Mouse (Mus musculus): ENCODE results near the gene Lamb3.
A peak's percentile ranks its signal among the peaks of the same experiment; 100 is the strongest.
"Not testable (repeated sequence)": the region's sequence is repeated elsewhere in the genome, so short reads cannot be mapped to it uniquely, and the experiment has no call there.

Gene Lamb3

DNA sequence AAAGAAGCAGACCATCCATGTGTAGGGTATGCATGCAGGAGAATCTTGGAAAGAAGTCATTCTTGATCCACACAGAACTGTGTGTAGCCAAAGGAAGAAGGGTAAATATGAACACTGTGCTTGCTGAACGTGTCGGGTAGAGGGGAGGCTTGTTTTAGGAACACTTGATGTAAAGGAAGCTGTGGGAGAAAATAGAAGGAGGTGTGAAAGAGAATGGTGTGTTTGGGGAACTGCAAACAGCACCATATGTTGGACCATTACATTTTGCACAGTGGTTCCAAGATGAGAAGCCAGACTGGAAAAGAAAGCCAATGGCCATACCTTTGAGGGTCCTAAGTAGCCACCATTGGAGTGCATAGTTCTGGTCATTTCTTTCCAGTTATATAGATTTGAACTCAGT lies 42.5 kb downstream of the Lamb3 start:
- no peak for DNase-seq (ENCODE audit: extremely low spot score)

GRCm38 (mm10) chr1:193251386-193251785 lies 43.9 kb downstream of the Lamb3 start:
- no peak for DNase-seq (ENCODE audit: extremely low spot score)

DNA sequence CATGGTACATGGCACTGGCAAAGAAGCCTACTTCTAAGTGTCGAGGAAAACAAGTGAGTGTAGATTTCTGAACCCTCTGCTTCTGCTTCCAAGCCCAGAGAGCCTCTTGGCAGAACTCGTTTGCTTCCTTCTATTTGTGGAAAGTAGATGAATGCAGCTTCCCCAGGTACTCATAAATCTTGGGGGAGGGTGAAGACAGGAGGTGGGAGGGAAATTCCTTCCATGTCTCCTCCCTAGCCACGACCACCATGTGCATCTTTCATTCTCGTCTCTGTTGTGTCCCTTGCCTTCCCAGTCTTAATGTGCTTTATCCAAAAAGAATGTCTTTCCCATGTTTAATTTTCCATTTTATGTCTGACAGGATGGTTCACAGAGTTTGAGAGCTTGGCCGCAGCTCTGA lies 45.1 kb downstream of the Lamb3 start:
- DNase-seq (ENCODE audit: extremely low spot score) = no peak

DNA sequence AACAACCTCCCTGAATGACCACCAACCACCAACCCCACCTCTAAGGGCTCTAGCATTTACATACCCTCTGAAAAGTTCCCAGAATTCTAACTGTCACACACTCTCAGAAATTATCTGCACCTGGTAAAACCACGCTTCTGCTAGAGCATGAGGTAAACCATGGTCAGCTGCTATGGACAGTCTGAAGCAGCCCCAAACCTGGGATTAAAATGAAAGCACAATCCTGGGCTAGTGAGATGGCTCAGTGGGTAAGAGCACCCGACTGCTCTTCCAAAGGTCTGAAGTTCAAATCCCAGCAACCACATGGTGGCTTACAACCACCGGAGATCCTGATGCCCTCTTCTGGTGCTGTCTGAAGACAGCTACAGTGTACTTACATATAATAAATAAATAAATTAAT lies 46.4 kb downstream of the Lamb3 start:
- not testable (repeated sequence) for DNase-seq (ENCODE audit: extremely low spot score)

DNA sequence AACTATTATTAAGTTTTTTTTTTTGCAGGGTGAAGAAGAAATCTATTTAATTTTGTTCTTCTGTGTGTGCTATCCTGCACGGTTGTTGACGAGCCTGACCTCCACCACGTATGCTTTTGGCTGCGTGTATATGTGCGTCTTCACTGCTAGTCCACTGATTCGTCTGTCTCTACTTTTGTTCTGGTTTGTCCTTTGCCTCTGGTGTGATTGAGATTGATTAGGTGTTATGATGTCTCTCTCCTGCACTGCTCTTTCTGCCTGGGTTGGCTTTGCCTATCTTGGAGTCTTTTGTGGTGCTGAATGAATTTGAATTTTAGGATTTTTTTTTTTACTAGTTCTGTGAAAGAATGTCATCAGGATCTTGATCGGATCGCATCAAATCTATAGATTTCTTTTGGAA lies 47.5 kb downstream of the Lamb3 start:
- DNase-seq (ENCODE audit: extremely low spot score) = no peak

DNA sequence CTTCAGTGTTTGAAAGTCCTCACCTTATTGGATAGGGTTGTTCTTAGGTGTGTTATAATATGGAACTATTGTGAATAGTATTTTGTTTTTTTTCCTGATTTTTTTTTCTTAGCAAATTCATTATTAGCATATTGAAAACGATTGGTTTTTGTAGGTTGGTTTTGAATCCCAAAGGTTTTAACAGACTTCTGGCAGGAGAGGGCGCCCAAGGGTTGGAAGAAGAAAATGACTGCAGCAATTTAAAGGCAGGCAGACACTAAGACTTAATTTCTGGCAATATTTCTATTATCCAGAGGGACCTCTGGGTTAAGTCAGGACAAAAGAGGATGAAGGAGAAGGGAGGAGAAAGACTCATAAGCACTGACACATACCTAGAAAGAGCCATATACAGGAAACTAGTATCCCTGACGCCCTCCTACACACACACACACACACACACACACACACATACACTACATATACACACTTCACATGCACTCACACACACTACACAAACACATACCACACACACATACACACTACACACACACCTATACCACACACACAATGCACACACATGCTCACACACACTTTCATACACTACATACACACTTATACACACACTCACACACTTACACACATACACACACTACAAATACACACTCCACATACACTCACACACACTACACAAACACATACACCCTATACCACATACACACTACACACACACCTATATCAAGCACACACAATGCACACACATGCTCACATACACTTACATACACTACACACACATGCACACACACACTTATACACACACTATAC lies 48.2 kb downstream of the Lamb3 start:
- peak; percentile 52 for DNase-seq (ENCODE audit: extremely low spot score)

DNA sequence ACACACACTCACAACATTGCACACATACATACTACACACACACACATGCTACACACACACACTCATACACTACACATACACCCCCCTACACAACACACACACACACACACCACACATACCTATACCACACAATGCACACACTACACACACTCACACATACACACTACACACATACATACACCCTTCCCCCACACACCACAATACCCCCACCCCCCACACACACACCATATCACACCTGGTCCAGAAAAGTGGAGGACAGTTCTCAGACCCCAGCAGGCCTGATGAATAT lies 48.7 kb downstream of the Lamb3 start:
- no peak for DNase-seq (ENCODE audit: extremely low spot score)

- no peak for DNase-seq (ENCODE audit: extremely low spot score)
Observed at GRCm38 (mm10) chr1:193256621-193257098, 49.2 kb downstream of the Lamb3 start.

GRCm38 (mm10) chr1:193259559-193259958 lies 52.1 kb downstream of the Lamb3 start:
- DNase-seq (ENCODE audit: extremely low spot score) = no peak

GRCm38 (mm10) chr1:193261897-193262548 lies 54.5 kb downstream of the Lamb3 start:
- no peak for DNase-seq (ENCODE audit: extremely low spot score)

DNA sequence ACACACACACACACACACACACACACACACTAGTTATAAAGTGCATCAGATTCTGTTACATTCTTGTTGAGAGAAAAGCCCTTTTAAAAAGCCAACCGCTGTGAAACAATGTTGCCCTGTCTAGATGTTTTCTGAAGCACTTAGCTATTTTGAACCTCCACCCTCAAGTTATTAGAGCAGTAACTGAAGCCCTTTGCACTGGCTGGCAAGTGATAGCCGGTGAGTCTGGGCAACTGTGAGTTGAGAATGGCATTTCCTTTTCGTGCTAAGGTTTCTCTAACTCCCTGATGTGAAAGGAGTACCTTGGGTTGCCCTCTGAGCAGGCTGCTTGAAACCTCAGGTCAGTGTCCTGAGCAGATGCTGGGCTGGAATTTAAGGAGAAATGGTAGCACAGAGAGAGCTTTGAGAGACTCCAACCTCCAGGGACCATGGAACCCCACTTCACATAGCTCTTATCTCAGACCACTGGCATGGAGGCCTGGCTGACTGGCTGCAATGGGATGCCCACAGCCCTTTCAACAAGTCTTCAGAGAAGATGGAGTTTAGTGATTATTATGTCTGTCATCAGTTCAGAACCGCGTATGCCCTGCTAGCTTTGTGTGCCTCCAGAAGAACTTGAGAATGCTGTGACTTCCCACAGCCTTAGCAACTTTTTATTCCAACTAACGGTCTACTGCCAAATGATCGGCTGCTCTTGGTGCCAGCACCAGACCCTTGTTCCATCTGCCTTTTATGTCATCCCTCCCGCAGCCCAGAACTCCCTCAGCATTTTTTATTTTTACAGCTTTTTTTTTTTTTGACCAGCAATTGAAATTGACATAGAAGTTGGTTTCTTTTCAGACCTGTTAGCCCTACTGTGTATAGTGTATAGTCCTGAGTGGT lies 55.8 kb downstream of the Lamb3 start:
- DNase-seq (ENCODE audit: extremely low spot score) = no peak

- DNase-seq (ENCODE audit: extremely low spot score) = no peak
Observed at GRCm38 (mm10) chr1:193263955-193264598, 56.6 kb downstream of the Lamb3 start, which contains the start of gene Hsd11b1. Hsd11b1 (minus strand) TSS chr1:193264075.

DNA sequence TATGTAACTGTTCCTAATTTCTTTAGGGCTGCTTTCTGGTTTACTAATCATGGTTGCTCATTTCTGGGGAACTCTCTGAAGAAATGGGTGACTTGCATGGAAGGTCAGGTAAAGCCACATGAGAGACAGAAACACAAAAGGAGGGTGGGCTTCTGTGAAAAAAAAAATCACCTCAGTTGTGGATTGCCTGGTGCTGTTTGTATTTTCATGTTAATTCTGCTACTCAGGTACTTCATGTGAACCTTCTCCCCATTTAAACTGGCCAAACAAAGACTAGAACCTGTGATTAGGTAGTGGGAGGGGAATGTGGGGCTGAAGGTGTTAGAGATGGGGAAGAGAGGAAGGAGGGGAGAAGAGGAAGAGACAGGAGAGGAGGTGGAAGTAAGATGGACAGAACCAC lies 58.2 kb downstream of the Lamb3 start:
- DNase-seq (ENCODE audit: extremely low spot score) = no peak

GRCm38 (mm10) chr1:193270965-193271763 lies 63.7 kb downstream of the Lamb3 start:
- DNase-seq (ENCODE audit: extremely low spot score) = no peak

DNA sequence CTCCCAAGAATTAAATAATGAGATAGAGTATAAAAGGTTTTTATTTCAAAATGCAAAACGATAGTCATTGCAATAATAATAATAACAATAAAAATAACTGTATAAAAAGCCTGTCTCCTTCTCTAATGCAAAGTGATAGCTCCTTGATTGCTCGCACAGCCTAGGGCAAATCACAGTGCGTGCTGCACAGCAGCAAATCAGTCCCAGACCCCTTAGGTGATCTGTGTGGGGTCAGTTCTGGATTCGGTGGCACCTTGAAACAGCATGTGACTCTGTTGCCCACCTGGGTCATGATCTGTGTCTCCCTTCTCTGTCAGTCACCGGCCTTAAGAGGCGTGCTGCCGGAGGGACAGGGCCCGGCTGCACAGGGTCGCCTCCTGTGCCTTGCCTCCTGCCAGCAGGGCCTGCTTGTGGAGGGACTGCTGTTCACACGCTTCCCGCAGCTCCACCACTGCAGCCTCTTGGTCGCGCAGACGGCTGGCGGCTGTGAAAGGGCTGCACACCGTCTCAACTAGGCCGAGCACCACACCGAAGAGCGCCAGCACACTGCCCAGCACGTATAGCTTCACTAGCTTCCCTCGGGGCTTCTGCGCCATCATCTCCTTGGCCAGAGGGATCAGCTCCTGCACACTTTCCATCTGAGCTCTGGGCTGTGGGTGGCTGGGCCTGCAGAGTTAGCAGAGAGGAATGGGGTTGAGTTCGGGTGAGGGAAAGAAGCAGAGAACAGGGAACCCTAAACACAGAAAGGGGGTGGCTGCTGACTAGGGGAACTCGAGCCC lies 64.8 kb downstream of the Lamb3 start:
- DNase-seq (ENCODE audit: extremely low spot score) = peak; percentile 66

DNA sequence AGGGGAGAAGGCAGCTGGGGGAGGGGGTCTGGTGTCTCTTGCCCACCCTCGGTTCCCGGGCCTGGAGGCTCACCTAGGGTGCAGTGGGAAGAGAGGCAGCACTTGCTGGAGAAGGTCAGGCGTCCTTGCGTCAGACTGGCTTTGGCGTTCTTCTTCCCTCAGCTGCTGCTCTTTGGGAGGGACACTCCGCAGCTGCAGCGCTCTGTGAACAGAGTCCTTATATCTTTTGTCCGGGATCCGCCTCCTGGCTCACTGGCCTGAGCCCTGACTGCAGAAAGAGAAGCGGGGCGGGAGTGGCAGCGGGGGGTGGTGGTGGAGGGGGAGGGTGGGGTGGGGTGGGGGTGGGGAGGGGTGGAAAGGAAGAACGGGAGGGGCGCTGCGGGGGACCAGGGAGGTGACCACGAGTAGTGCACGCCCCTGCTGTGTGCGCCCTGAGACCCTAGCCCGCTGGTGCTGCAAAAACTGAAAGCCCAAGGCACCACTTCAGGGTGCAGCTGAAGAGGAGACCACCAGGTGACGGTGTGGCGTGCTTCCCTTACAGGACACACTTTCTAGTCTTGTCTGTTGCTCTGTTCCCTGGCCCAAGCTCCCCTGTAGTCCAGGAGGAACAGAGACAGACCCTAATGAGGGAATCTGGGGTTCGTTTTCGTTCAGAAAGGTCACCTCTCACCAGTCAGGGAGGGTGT lies 65.6 kb downstream of the Lamb3 start, which contains the start of gene G0s2:
Gene G0s2 (minus strand): TSS at position 302 of the 686 bp plus-strand sequence.
- DNase-seq (ENCODE audit: extremely low spot score) = peak; percentile 70

DNA sequence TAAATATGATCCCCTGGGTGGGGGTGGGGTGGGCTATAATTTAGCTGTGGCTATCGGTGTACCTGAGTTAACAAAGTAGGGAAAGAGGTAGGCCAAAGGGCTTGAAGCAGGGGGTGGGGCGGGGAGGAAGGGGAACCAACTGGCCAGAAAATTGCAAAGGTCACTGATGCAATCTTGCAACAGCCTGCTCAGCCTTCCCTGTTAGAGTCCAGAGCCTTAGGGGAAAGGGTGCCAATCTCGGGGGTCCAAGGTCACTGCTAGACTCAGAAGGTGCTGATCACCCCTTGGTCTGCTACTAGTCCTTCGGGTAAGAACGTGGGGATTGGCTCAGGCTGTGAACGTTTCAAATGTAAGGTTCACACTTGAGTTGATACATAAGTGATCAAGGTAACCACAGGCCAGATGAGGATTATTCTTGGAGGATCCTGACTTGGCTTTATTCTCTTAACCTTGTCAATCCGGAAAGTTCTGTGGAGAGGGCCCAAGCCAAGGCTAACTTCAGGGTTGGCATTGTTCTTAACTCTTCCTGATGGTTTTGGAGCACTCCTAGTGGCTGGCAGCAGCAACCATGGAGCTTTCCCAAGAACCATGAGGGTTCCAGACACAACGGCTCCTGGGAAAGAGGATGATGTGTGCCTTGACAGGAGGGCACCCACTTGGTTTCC lies 67.0 kb downstream of the Lamb3 start:
- DNase-seq (ENCODE audit: extremely low spot score) = no peak

DNA sequence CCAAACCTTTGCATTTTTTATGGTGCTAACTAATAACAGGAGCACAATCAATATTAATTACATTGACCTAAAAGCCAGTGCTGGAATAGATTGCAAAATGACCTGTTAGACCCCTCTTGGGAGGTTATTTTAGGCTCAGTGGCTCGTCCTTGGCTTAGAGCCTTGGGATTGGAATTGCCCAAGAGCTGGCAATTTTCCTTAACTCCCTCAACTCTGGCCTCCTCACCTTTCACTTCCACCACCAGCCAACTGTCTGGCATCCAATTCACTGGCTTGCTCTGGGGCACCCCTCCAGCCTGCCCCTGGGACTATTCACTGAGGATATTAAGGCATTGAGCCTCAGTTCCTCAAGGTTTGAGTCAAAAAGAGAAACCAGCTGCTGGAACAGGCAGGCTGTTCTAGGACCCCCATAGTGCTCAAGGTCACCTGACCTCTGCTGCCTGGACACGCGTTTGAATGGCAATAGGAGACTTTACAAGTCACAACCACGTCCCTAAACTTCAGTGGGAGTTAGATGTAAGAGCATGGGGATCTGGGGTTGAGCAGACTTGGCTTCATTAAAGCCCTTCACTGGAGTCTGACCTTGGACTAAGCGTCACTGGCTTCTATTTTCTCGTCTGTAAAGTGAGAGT lies 71.0 kb downstream of the Lamb3 start:
- no peak for DNase-seq (ENCODE audit: extremely low spot score)

DNA sequence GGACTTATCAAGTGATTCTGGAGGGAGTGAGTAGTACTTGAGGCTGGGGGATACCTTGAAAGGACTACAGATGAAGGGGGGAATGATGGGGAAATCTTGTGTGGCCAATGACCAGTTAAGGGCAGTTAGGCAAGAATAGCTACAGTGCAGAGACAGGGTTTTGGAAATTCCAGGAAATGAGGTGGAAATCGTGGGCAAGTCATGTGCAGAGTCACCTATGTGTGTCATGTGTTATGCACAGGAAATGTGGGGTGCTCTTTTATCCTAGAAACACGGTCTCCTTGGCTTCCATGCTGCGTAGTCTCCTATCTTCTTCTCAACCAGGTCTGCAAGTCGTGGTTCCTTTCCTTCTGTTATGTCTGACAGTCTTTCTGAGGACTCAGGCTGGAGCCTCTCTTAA lies 72.0 kb downstream of the Lamb3 start:
- DNase-seq (ENCODE audit: extremely low spot score) = no peak
